Mouse (Mus musculus) MN1 (cell line): ENCODE measurements around the gene Gabrd.

Source experiments
- DNase-seq: peaks from one replicate; pipeline ENCODE4 v3.0.0-alpha.2; 2016; ENCODE audit warnings: low spot score

Gabrd gene

DNA sequence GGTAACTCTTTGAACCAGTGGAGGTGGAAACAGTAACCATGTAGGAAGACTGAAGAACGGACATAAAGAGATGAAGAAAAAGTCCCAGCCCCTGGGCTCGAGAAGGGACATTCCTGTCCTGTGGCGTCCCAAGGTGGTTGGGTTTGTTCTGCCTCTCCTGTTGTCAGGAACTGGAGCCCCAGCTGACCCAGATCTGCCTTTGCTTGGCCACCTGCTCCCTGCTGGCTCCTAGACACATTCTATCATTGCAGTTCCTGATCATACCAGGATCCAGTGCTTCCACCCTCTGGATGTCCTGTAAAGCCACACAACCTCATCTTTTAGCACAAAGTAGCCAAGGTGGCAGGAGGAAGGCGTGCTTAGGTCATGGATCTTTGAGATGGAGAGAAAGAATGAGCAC lies 14.6 kb downstream of the Gabrd start:
- no peak for DNase-seq

DNA sequence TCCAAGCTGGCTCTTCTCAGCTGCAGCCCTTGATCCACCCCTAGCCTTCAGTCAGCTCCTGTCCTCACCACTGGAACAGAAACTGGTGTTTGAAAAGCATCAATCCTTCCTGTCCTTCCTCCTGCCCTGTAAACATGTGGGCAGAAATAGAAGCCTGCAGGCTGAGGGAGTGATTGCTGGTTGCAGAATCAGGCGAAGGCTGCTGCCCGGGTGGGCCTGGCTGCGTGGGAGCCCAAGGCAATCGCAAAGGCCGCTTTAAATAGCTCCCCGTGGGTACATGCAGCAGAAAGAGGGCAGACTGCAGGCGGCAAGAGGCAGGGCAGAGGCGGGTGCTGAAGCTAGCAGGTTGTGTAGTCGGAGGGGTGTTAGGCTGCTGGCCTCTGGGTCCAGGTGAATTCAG lies 15.2 kb downstream of the Gabrd start:
- no peak for DNase-seq

DNA sequence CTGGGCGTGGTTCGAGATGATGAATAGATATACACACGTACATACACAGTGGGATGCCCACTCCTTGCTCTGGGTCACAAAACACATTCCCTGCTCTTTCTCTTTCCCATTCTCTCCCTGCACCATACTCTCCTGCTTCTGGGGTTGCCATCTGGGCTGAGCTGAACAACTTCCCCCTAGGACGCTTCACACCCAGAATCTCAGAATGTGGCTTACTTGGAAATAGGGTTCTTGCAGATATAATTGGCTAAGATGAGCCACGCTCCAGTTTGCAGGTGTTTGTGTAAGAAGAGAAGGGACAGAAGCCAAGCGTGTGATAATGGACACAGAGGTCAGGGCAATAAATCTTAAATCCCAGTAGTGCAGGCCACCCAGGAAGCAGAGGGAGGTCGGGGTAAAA lies 15.9 kb downstream of the Gabrd start:
- no peak for DNase-seq

DNA sequence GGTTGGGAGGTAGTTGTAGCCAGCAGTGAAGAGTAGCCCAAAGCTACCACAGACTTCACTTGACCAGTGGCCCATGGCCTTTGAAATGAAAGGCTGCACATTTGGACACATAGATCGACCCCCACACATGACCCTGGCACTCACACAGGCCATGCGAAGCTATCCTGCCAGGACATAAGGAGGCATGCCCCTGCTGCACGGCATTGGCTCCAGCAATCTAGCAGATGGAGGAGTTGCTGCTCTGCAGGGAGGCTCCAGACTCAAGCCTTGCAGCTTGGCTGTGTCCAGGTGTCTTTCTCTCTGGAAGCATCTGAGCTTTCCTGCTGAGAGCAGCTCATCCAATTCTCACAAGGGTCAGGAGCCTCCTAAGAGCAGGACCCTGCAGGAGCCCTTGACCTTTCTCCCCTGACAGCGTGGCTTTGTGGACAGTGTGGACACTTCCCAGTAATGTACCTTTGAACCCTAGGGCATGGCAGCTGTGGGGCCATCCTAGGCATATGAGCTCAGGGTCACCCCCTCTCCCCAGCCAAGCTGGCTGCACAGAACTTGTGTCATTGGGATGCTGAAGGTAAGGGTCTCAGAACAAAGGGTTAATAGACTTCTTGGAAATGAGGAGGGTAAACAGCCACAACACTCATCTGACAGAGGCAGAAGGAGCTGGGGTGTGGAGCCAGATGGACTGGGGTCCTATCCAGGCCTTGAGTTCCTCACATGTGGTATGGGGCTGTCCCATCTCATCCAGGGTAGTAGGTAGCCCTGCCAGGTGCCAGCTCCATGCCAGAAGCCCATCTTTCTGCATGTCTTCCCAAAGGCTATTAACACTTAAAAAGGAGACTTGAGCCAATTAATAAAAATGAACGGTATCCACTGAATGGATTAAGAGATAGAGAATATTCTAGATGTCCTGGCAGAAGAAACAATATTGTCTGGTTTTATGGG lies 25.8 kb downstream of the Gabrd start:
- no peak for DNase-seq

DNA sequence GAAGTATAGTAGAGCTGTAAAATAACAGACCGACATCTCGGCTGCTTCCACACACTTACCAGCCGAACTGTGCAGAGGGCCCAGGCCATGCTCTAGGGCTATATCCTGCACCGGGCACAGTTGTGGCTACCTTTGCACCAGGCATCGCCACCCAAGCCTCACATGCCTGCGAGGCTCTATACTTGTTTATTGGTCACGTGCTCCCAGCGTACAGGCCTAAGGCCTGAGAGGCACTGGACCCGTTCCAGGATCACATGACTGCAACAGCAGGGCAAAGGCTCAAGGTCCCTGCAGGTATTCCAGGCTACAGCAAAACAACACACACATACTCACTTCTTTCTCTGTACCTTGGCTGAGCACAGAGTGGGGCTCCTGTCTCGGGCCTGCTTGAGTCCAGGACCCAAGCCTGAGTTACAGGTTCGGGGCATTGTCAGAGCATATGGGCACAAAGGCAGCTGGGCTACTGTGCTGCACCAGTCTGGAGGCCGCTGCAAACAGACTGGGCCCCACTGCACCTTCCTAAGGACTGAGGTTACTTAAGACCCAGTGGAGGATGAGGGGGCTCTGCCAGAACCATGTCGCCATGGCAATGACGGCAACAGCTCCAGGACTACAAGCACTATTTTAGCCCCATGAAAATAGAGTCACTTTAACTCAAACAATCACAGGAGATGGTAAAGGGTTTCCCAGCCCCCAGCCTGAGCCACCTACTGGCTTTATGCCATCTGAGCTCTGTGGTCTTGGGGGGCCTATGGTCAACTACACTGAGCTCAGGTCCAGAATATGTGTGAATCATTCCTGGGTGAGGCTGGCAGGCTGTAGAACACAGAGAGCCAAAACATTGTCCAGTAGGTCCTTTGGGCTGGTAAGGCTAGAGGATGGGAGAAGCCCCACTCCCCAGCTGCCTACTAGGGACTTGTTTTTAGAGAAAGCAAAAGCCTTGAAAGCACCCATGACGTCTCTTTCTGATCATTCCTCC lies 26.9 kb downstream of the Gabrd start:
- DNase-seq, result peak; percentile 35

DNA sequence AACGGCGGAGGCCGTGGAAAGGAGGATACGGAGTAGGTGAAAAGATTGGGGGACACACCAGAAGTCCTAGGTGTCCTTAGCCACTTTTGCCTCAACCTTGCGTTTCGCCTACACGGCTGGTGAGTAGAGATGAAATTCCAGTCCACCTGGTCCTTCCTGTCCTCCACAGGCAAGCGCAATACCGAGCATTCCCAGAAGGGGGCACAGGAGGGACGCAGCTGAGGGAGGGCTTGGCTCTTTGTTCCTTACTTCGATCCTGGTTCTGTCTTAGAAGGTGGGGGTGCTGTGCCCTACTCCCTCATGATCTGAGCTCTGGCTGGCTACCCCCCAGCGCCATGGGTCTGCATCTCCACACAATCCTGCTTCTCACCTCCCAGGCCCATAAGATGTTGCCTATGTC lies 29.2 kb downstream of the Gabrd start:
- DNase-seq, result peak; percentile 76

DNA sequence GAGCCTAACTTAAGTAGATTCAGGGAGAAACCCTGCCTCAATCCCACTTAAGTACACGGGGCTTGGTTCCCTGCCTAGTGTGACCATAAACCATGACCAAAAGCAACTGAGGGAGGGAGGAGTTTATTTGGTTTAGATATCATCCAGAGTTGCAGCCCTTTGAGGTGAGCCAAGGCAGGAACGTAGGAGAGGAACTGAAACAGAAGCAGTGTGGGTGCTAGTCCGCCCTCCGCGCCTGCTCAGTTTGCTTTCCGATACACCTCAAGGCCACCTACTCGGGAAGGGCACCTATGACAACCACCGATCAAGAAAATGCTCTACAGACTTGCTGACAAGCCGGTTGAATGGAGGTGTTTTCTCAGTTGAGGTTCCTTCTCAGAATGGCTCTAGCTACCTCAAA lies 30.2 kb downstream of the Gabrd start:
- DNase-seq, result no peak

DNA sequence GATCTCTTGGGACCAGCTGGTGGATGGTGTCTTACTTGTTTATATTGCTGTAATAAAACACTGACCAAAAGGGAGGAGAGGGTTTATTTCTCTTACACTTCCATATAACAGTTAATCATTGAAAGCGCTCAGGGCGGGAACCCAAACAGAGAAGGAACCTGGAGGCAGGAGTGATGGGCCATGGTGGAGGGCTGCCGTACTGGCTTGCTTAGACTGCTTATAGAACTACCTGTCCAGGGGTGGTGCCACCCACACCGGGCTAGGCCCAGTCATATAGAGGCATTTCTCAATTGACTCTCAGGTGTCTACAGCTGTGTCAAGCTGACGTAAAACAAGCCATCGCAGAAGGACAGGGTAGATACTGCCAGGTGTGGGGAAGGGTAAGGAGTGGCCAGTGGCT lies 31.1 kb downstream of the Gabrd start:
- DNase-seq, result no peak

DNA sequence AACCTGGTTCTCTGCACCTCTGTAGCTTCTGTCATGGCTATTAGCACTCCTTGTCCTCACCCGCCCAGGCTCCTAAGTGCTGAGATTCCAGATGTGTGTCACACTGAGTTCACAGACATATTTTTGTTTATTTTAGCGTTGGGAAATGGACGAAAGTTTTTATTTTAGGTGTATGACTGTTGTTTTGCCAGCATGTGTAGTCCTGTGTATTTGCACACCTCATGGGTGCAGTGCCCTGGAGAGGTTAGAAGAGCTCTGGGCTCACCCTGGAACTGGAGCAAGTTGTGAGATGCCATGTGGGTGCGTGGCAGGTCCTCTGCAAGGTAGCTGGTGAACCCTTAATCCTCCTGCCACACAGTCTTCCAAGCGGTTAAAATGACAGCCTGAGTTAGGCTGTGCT lies 35.5 kb downstream of the Gabrd start:
- DNase-seq, result no peak

DNA sequence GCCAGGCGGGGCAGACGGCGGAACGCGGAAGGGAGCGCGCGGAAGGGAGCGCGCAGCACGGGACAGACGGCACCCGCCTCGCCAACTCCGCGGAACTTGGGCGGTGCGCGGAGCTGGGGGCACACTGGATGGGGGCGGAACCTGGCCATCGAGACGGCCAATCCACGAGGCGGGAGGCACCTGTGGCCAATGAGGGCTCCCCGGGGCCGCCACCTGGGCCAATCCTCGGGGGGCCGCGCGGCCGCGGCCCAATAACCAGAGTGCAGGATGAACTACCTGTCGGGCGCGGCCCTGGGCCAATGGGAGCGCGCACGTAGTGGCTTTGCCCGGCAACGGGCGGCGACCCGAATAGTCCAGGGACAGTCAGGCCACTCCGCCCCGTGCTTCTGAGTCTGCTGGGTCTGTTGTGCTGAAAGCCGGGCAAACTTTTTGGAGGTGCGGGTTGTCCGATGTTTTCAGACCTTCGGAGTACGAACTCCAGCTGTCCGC lies 36.6 kb downstream of the Gabrd start, which contains the start of gene Prkcz:
TSS of gene Prkcz (minus strand) at position 59 of the 489 bp plus-strand sequence.
- DNase-seq, result peak; percentile 56

DNA sequence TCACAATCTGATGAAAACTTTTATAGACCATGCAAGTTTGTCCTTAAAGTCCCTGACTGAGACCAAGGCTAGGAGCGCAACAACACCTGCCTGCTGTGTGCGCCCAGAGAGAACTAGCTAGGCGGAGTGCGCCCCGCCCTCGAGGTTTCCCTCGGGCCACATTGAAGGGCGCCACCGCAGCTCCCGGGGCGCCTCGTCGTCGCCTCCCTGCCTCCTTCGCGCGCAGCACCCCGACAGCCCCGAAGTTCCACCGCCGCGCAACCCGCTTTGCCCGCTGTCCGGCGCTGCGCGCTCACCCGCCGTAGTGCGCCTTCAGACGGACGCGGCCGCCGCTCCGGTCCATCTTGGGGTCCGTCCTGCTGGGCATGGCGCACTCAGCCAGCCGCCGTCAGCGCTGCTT lies 37.1 kb downstream of the Gabrd start:
- DNase-seq, result no peak

DNA sequence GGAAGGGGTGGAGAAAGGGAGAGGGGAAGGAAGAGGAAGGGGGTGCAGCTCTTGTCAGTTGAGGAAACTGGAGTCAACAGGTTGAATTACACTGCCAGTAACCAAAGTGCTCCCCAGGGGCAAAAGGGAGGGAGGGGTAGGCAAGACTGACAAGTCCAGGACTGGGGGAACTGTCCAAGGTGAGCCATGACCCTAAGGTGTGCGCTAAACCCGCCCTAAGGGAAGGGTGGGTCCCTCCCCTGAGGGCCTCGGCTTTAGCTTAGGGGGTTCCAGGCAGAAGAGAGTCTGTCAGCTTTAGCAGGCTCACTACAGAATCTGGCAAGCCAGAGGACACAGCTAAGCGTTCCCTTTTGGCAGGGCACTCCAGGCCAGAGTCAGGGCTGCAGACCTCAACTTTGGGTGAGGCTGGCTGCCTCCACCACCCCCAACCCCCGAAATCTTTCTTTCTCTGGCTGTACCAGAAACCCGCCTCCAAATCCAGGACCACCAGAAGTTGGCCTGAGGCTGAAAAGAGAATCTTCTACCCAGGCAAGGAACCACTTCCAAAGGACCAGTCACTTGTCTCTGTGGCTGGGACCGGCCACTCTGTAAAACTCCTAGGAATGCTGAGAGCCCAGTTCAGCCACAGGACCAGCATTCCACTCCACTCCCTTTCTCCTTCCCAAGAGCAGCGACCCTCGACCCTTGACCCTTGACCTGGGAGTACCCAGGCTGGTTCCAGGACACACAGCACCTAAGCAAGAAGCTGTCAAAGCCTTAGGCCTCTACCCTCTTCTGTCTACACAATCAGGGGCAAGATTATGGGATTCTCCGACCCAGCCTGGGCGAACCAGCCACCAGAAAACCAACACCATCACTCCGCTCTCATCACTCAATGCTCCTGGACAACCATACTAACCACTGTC lies 38.1 kb downstream of the Gabrd start:
- no peak for DNase-seq

DNA sequence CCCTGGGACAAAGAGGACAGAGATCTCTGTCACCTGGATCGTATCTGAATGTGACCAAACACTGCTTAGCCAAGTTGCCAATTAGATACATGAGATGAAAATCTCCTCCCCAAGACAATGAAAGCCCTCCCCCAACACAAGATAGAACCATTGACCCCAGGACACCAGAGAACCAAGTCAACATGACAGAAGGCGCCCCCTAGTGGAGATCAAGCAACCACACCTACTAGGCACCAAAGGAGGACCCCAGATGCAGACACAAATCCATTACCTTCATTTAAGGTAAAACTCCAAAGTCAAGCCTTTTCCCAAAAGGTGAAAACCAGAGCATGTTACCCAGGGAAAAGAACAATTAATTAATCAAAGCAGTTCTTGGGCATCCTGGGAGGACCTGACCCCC lies 40.3 kb downstream of the Gabrd start:
- DNase-seq, result no peak

DNA sequence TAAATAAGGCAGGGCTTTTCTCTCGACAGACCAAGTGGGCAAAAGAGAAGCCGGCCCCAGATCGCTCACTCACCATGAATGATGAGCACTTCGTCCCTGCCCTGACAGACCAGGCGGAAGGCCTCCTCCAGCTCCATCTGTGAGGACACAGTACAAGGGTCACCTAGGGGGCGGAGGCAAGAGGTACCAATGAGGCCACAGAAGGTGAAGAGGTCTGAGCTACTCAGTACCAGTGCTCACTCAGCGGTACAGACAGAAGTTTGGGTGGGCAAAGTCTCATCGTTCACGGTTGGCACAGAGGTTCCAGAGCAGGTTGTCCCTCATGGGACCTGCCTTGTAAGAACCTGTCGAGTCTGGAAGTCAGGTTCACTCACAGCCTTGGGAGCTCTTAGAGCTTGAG lies 41.6 kb downstream of the Gabrd start:
- DNase-seq, result no peak

DNA sequence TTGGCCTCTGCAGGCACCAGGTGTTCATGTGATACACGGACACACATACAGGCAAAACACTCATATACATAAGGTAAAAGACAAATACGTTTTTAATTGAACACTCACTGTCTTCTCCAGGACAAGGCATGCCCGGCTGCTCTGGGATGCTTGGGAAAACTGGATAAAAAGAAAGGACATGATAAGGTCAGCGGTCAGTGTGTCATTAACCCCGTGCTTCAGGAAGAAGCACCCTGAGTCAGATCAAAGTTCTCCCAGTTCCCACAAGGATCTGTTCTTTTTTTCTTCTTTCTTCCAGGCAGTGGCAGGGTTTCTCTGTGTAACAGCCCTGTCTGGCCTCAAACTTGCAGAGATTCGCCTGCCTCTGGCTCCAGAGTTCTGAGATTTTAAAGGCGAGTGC lies 43.4 kb downstream of the Gabrd start:
- DNase-seq, result no peak

DNA sequence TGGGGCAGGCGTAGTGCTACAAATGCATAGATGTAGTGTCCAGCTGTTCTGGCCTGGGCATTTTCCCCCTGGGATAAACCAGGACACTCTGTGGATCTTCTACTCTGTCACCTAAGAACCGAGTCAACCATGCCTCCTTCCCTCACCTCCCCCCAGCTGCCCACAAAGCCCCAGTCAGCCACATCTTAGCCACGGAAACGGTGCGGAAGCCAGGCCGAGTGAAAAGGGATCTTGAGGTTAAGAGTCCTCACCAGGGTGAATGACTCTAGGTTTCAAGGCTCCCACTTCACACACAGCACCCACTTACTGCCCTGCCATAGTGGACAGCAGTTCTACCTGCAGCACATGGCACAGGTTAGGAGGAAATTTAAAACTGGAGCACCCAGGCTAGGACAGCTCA lies 43.9 kb downstream of the Gabrd start:
- DNase-seq, result no peak

DNA sequence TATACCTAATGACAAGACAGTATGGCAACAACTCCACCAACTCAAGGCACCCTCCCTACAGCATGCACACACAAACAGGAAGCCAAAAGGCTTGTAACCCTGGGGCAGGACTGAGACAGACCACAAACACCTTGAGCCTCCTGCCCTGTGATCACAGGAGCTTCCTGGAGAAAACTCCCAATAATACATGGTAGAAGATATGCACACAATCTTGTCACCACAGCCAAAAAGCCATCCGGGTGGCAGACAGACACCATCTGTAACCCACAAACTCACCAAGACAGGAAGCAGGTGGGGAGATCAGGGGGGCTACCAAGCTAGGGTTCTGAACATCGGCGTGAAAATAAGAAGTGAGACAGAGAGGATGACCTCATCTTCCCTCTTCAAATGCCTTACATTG lies 45.3 kb downstream of the Gabrd start:
- no peak for DNase-seq

DNA sequence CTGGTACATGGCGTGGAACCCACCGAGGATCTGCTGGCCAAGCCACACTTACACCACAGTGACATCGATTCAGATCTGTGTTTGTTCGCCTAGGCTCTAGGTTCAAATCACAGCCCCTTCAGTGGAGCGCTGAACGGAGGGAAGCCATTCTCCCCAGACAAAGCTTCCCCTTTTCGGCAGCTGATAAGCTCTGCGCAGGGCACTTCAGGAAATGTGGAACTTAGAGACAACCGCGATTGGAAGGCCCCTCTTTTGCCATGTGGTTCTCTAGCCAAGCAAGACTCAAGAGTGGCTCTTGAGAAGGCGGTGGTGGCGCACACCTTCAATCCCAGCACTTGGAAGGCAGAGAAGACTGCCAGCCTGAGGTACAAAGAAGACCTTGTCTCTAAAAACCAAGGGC lies 51.6 kb downstream of the Gabrd start:
- no peak for DNase-seq

DNA sequence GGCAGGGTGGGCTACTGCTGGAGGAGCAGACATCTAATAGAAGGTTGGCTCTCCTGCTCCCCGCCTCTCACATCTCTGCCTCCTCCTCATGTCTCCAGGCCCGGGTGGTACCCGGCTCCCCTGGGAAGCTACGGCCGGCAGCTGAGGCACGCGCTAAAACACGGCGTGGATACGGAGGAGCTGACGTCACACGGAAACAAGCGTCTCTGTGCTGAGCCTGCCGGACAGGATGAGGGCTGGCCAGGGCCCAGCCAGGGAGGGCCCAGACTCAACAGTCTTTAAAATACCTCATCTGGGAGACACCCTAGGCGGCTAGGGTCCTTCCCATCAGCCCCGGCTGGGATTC lies 52.3 kb downstream of the Gabrd start:
- peak; percentile 90 for DNase-seq

DNA sequence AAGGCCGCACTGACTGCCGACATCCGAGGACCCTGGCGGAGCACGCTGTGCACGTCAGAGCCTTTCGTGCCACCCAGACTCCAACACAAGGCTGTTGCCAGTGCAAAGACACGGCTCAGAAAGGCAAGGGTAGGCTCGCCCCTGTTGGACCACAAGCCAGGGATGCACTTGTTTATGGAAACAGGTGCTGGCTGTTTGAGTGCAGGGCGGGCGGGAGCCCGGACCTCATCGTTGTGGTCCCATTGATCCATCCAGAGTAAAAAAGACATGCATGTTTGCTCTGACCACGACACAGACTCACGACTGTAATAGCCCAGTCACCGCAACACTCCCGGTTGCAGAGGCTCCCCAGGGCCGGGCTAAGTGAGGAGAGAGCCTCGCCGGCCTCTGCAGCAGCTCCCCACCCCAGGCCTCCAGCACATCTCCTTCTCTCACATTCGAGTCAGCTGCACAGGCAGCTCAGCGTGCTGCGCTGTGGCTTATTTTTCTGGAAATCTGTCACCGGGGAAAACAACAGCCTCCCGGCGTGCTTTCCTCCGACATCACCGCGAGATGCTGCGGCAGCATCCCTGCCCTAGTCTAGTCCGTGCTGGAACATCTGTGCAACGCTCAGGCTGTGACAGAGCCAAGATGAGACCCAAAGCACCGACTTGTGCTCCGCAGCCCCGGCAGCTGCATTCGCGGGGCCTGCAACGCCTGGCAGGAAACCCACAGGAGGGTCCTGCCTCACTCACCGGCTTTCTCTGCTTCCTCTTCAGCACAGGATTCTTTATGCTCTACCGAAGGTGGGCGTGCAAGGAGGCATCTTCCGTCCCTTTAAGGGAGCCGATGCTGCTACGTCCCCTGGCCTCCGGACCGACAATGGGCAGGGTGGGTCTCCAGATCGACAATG lies 53.0 kb downstream of the Gabrd start:
- peak; percentile 77 for DNase-seq

DNA sequence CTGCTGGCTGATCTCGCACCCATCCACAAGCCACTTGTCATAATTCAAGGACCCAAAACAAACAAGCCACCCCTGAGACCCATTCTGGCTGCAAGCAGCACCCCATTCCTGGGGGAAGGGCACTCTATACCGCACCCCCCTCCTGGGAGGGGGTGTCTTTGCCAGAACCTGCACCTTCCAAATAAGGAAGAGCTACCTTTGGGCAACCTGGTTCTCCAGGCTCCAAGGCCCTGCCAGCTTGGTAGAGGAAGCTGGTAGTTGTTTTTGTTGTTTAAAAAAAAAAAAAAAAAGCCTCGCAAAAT lies 53.7 kb downstream of the Gabrd start:
- peak; percentile 19 for DNase-seq
